Mouse (Mus musculus) thymus, adult 2 months (tissue): ENCODE measurements around the gene Cldn6. TPM values are rescaled to one million over a fixed set of nuclear protein-coding genes. Genes with fewer than 3 reads are reported as not detected.
A peak's percentile ranks its signal among the peaks of the same experiment; 100 is the strongest.

Experiments
- DNase-seq: peaks from one replicate; pipeline ENCODE4 v3.0.0; 2021
- H3K27ac ChIP-seq: fragments of 200-500 bp; 2 replicates; pipeline ENCODE4 v1.5.1; 2012; ENCODE audit warnings: low read length, control low read depth; ENCODE audit not compliant: control insufficient read depth, insufficient read depth
- H3K27me3 ChIP-seq: fragments of 200-500 bp; 2 replicates; pipeline ENCODE4 v1.6.1; 2012; ENCODE audit warnings: mild to moderate bottlenecking, low read length, moderate library complexity, mixed read lengths; ENCODE audit not compliant: control insufficient read depth, insufficient read depth
- H3K36me3 ChIP-seq: fragments of 200-500 bp; 2 replicates; pipeline ENCODE4 v1.6.1; 2012; ENCODE audit warnings: mild to moderate bottlenecking, low read length, moderate library complexity; ENCODE audit not compliant: control insufficient read depth, insufficient read depth
- H3K4me1 ChIP-seq: fragments of 200-500 bp; replicated peaks from 2 replicates; pipeline ENCODE4 v1.6.1; 2012; ENCODE audit warnings: low read length; ENCODE audit not compliant: control insufficient read depth, insufficient read depth
- H3K4me3 ChIP-seq: fragments of 200-500 bp; 2 replicates; pipeline ENCODE4 v1.5.1; 2012; ENCODE audit warnings: mild to moderate bottlenecking, low read length, control low read depth, moderate library complexity; ENCODE audit not compliant: control insufficient read depth, insufficient read depth
- CTCF ChIP-seq: fragments of 200-500 bp; IDR thresholded peaks from 2 replicates; pipeline ENCODE4 v1.5.1; 2012; ENCODE audit warnings: mild to moderate bottlenecking, control low read depth, low read length, moderate library complexity, borderline replicate concordance; ENCODE audit not compliant: control insufficient read depth, poor library complexity, insufficient read depth; ENCODE audit errors: extremely low read depth
- POLR2A ChIP-seq: fragments of 200-500 bp; IDR thresholded peaks from 2 replicates; pipeline ENCODE4 v1.6.1; 2012; ENCODE audit warnings: mild to moderate bottlenecking, low read length, control low read depth, moderate library complexity; ENCODE audit not compliant: control insufficient read depth, poor library complexity, insufficient read depth; ENCODE audit errors: extremely low read depth
- WGBS: fragments of 180-500 bp; shearing (Covaris S2); methylation state at CpG from one replicate; pipeline ENCODE4 v1.1.7; 2018; 5-methylcytosine and 5-hydroxymethylcytosine counted together
- polyA plus RNA-seq: library from polyadenylated mRNA; depleted of rRNA; stranded (reverse); fragments of >200 nt; gene quantifications from 2 replicates; pipeline ENCODE4 v1.2.3, GENCODE M21; 2012

Cldn6 gene
- polyA plus RNA-seq, 1 experiment = 0.47 TPM

DNA sequence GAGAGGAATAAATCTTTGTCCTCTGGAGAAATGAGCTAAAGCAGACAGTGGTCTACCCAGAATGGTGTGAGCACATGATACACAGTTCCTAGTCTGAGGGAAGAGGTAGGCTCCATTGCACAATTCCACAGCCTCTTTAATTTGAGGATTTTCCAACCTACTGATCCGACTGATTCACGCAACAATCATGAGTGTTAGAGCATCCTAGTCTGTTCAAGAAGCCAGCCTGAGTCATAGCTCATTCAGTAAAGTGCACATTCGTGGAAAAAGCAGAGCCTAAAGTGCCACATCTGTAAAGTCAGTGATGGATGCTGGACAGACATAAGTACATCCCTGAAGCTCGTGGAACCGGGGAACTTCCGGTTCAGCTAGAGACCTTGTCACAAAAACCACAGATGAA is 27.7 kb upstream of the Cldn6 start:
- Histone ChIP-seq H3K27me3 (no peaks in the 10 kb centered on the region; the same call in 1 of the 2 replicates), H3K4me3 (no peak overlapping the region), H3K36me3 (no peaks in the 10 kb centered on the region), H3K27ac (no peak overlapping the region), H3K4me1 (no peaks in the 10 kb centered on the region)
- TF ChIP-seq POLR2A = no peak
- no peak for TF ChIP-seq CTCF
- 57% methylated on average over 6 of the region's 6 CpGs for WGBS
- DNase-seq = no peak

DNA sequence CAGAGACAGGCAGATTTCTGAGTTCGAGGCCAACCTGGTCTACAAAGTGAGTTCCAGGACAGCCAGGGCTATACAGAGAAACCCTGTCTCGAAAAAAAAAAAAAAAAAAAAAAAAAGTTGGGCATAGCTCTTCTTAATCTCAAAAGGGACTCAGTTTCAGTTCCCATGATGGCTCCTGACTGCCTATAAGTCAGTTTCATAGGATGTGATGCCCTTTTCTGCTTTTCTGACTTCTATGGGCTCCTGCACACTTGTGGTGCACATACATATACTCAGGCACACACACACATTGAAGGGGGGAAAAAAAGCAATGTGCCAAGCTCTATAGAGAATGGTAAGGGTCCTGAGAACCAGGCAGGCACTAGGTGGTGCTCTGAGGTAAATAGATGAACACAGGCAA is 25.7 kb upstream of the Cldn6 start:
- H3K4me3 ChIP-seq = no peak overlapping the region
- H3K4me1 ChIP-seq = no peaks in the 10 kb centered on the region
- H3K36me3 ChIP-seq = no peaks in the 10 kb centered on the region
- H3K27me3 ChIP-seq = no peaks in the 10 kb centered on the region
- no peak overlapping the region for H3K27ac ChIP-seq
- 80% methylated on average over 2 of the region's 2 CpGs for WGBS
- no peak for DNase-seq
- no peak for TF ChIP-seq POLR2A
- TF ChIP-seq CTCF = no peak

DNA sequence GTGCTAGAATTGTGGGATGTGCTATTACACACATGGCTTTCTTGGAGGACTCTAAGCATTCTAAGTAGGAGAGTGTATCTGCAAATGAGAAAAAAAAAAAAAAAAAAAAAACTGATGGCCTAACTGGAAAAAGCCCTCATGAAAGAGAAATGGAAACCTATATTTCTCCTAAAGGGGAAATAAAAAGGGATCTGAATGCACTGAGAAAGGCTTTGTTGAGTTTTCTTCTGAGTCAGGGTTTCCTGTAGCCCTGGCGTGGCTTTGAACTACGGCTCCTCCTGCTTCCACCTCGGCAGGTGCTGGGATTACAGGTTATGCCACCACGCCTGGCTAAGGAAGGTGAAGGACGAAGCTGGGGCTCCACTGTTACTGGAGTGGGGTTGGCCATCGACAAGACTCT is 25.0 kb upstream of the Cldn6 start:
- H3K27me3 ChIP-seq = no peaks in the 10 kb centered on the region
- DNase-seq = no peak
- H3K4me3 ChIP-seq = no peak overlapping the region
- WGBS = 18% methylated on average over 6 of the region's 6 CpGs
- H3K36me3 ChIP-seq = no peaks in the 10 kb centered on the region
- no peaks in the 10 kb centered on the region for H3K4me1 ChIP-seq
- no peak overlapping the region for H3K27ac ChIP-seq
- no peak for TF ChIP-seq POLR2A
- TF ChIP-seq CTCF = no peak

DNA sequence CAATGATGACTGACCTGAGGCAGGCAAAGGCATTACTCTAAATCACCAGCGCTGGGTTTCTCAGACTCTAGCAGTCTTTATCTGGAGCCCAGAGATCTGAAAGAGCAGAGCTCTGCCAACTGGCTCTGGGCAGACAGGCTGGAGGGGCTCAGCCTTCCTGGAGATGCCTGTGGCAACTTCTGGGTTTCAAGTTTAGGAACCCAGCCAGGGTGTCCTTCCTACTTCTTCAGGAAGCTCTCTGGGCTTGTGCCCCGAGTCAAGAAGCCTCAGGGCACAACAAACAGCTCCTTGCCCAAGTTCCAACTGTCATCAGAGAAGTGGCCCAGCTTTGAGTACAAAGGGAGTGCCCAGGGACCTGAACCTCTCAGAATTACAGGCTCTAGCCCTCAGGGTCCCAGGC is 24.6 kb upstream of the Cldn6 start:
- H3K4me1 ChIP-seq = no peaks in the 10 kb centered on the region
- DNase-seq = no peak
- TF ChIP-seq CTCF = no peak
- no peak for TF ChIP-seq POLR2A
- no peaks in the 10 kb centered on the region; the same call in 1 of the 2 replicates for H3K27me3 ChIP-seq
- H3K36me3 ChIP-seq = no peaks in the 10 kb centered on the region
- no peak overlapping the region for H3K27ac ChIP-seq
- WGBS = 14% methylated on average over 2 of the region's 2 CpGs
- no peak overlapping the region for H3K4me3 ChIP-seq

DNA sequence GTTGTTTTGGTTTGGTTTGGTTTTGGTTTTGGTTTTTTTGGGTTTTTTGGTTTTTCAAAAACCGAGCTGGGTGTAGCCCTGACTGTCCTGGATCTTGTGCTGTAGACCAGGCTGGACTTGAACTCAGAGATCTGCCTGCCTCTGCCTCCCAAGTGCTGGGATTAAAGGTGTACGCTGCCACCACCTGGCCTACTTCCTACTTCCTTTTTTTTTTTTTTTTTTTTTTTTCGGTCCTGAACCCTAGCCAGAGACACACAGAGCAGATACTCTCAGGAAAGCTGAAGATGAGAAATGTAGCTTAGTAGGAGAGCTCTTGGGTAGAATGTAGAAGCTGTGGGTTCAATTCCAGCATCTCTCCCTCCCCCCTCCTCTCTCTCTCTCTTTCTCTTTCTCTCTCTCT is 20.6 kb upstream of the Cldn6 start:
- H3K27ac ChIP-seq = no peak overlapping the region
- peaks cover 5% of the 10 kb centered on the region; the same call in 1 of the 2 replicates for H3K27me3 ChIP-seq
- TF ChIP-seq CTCF (no peak), POLR2A (no peak)
- H3K4me1 ChIP-seq = 0 out of 2 replicates have a peak, but pooled peaks cover 7% of the 10 kb centered on the region
- no peaks in the 10 kb centered on the region for H3K36me3 ChIP-seq
- 66% methylated on average over 3 of the region's 3 CpGs for WGBS
- H3K4me3 ChIP-seq = no peak overlapping the region
- DNase-seq = no peak

DNA sequence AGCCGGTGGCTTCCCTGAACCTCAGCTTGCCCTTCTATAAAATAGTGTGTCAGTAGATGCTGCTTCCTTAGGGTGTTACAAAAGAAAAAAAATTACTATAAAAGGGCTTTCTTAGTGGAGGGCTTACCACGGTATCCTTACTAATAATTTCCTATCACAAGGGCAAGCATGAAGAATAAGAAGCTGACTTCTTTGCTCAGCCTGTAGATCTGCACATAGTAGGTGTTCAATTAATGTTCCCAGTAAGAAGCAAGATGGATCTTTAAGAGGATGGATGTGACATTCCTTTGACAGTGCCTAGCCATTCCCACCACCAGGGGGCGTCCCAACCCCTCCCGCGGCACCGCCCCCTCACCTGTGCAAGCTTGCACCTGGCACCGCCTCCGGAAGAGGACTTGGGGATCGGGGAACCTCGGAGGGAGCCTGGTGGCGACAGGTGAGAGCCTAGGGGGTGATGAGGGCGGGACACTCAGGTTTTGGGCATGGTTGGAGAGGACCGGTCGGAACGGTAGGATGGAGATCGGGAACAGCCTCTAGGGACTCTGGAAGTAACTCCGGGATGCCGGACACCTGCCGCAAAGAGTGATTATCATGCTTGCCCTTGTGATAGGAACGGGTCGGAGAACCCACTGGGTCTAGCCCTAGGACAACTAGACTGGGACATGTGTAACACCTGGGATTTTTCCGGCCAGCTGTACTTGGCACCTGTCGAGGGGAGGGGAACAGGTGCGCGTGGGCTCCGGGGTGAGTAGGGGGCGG is 18.8 kb upstream of the Cldn6 start, which contains the start of gene Bicdl2:
TSS of gene Bicdl2 (plus strand) at position 390 of the 759 bp plus-strand sequence.
- Histone ChIP-seq H3K27me3 (peaks cover 5% of the 10 kb centered on the region; the same call in 1 of the 2 replicates), H3K4me1 (peaks cover 10% of the 10 kb centered on the region; the same call in 1 of the 2 replicates), H3K27ac (no peak within 1 kb of the TSS), H3K36me3 (no peaks in the 10 kb centered on the region), H3K4me3 (no peak within 1 kb of the TSS)
- TF ChIP-seq POLR2A (no peak), CTCF (peak; percentile 79; the same call in 1 of the 2 replicates)
- DNase-seq = peak; percentile 36
- WGBS = 8% methylated on average over 27 of the region's 27 CpGs

DNA sequence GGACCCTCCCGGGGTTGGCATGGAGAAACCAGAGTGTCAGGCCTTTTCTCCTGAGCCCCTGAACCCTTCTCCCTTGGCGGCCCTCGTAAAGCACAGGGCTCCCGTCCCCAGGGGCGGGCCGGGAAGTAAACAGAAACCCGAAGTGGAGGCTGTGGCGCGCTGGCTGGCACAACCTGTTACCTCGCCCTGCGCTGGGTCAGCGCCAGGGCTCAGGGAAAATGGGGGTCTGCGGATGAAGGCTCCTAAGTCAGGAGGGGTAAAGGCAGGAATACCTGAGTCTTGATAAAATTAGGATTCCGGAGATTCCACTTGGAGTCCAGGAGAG is 18.2 kb upstream of the Cldn6 start:
- TF ChIP-seq CTCF (no peak), POLR2A (no peak)
- no peak for DNase-seq
- H3K4me3 ChIP-seq = no peak overlapping the region
- peaks cover 5% of the 10 kb centered on the region; the same call in 1 of the 2 replicates for H3K27me3 ChIP-seq
- H3K27ac ChIP-seq = no peak overlapping the region
- H3K36me3 ChIP-seq = no peaks in the 10 kb centered on the region
- peaks cover 10% of the 10 kb centered on the region; the same call in 1 of the 2 replicates for H3K4me1 ChIP-seq
- WGBS = 4% methylated on average over 14 of the region's 14 CpGs
